ENCODE assay signal across 8 mouse cellular contexts in genomic region chr6:49247246-49247645, GRCm38 (mm10). TPM values are rescaled to one million over a fixed set of nuclear protein-coding genes. Genes with fewer than 3 reads are reported as not detected.
A peak's percentile ranks its signal among the peaks of the same experiment; 100 is the strongest.
DNase-seq lines count a peak whose midpoint lies in the region; ATAC-seq and TF ChIP-seq lines count a peak whose summit lies in the region.

No protein-coding gene starts in this region.

- no peaks in the 10 kb centered on the region for H3K27me3 ChIP-seq in liver, embryonic 14.5 days (ENCODE audit: control insufficient read depth, insufficient read depth, low read length)
- H3K27me3 ChIP-seq in liver, embryonic 12.5 days (replicated peaks), result no peaks in the 10 kb centered on the region

- H3K4me3 ChIP-seq in liver, embryonic 14.5 days (ENCODE audit: insufficient read depth in 1 of 2, low read depth in 2 of 2, low read length in 2 of 2), result no peak overlapping the region
- H3K4me3 ChIP-seq in liver, embryonic 12.5 days, result no peak overlapping the region
- no peak overlapping the region for H3K4me3 ChIP-seq in cortical plate, adult 2 months (ENCODE audit: insufficient read depth, low read length)

- WGBS in liver, embryonic 14.5 days (ENCODE audit: insufficient replicate concordance), result 46% methylated on average over 2 of the region's 2 CpGs
- WGBS in liver, embryonic 12.5 days (ENCODE audit: insufficient replicate concordance), result 51% methylated on average over 2 of the region's 2 CpGs

- no peak for TF ChIP-seq POLR2A in cortical plate, adult 2 months (IDR thresholded peaks at IDR 0.05; ENCODE audit: extremely low read depth, insufficient read depth, low read length)

- no peaks in the 10 kb centered on the region for H3K9me3 ChIP-seq in liver, embryonic 14.5 days (ENCODE audit: control insufficient read depth, low read length)
- no peaks in the 10 kb centered on the region for H3K9me3 ChIP-seq in liver, embryonic 12.5 days (replicated peaks)

- H3K4me1 ChIP-seq in liver, embryonic 14.5 days (replicated peaks; ENCODE audit: control insufficient read depth in 2 of 2, insufficient read depth in 2 of 2, low read length in 1 of 2), result no peaks in the 10 kb centered on the region
- H3K4me1 ChIP-seq in liver, embryonic 12.5 days, result no peaks in the 10 kb centered on the region
- no peaks in the 10 kb centered on the region for H3K4me1 ChIP-seq in cortical plate, adult 2 months (ENCODE audit: control insufficient read depth, insufficient read depth, low read length)

- DNase-seq in cerebellum, postnatal 10 days, result peak; percentile 24 to 62
- no peak for DNase-seq in cerebellum, adult 11 months
- no peak for DNase-seq in liver, embryonic 14.5 days (ENCODE audit: low read depth in 3 of 3, low spot score in 3 of 3)
- peak; percentile 64 for DNase-seq in naive thymus-derived CD4-positive, alpha-beta T cell, adult 2 months (ENCODE audit: low read depth)
- no peak for DNase-seq in left cerebral cortex, postnatal 25 days (ENCODE audit: low spot score in 2 of 2)
- no peak for DNase-seq in ovary, adult 18-20 months (ENCODE audit: low spot score)

- TF ChIP-seq EP300 in liver, embryonic 14.5 days (IDR thresholded peaks at IDR 0.05; ENCODE audit: low read depth), result no peak

- no peak overlapping the region for H3K27ac ChIP-seq in liver, embryonic 14.5 days
- H3K27ac ChIP-seq in liver, embryonic 12.5 days, result no peak overlapping the region
- no peak overlapping the region for H3K27ac ChIP-seq in cortical plate, adult 2 months (ENCODE audit: insufficient read depth, low read length)

- intact Hi-C loops in left cerebral cortex, postnatal 25 days (cut with DNase I), result no loop called here

- H3K36me3 ChIP-seq in liver, embryonic 14.5 days (replicated peaks; ENCODE audit: control insufficient read depth, insufficient read depth, low read depth), result peaks cover 70% of the 10 kb centered on the region
- peaks cover 92% of the 10 kb centered on the region for H3K36me3 ChIP-seq in liver, embryonic 12.5 days

- H3K4me2 ChIP-seq in liver, embryonic 14.5 days (ENCODE audit: low read depth), result no peak overlapping the region
- H3K4me2 ChIP-seq in liver, embryonic 12.5 days, result no peak overlapping the region

- no peak for ATAC-seq in liver, embryonic 14.5 days (ENCODE audit: insufficient read depth)
- no peak for ATAC-seq in liver, embryonic 12.5 days

- no peak overlapping the region for H3K9ac ChIP-seq in liver, embryonic 14.5 days (replicated peaks)
- H3K9ac ChIP-seq in liver, embryonic 12.5 days, result no peak overlapping the region

- peak; percentile 70 for TF ChIP-seq CTCF in liver, embryonic 14.5 days (IDR thresholded peaks at IDR 0.05; ENCODE audit: low read depth)
- TF ChIP-seq CTCF in cortical plate, adult 2 months (IDR thresholded peaks at IDR 0.05; ENCODE audit: extremely low read depth, insufficient read depth, low read length), result peak; percentile 39; the same call in 1 of the 2 replicates

RNA-seq across cellular contexts. Expression of gene Tra2a, which starts 16.6 kb away (rescaled TPM):
- polyA plus RNA-seq in liver, embryonic 14.5 days (2012; rRNA removed), result 46.4 and 61.4 TPM in 2 replicates
- 16.1 and 16.4 TPM in 2 replicates for polyA plus RNA-seq in liver, embryonic 14.5 days (2014; fragmentation: Nextera tagmentation; extraction: Ambion mirVana)
- polyA plus RNA-seq in liver, embryonic 12.5 days (2016; fragmentation: Nextera tagmentation; extraction: Ambion mirVana), result 57.7 and 63.0 TPM in 2 replicates
- 111 and 113 TPM in 2 replicates for polyA plus RNA-seq in cortical plate, adult 2 months (2012; rRNA removed)
- total RNA-seq in left cerebral cortex, postnatal 25 days (2021), result 10 to 100 TPM; 74.1 to 80.5 TPM

RNA-seq across cellular contexts. Expression of gene Igf2bp3, which starts 32.5 kb away (rescaled TPM):
- polyA plus RNA-seq in liver, embryonic 14.5 days (2012; rRNA removed), result 5.0 and 7.6 TPM in 2 replicates
- polyA plus RNA-seq in liver, embryonic 14.5 days (2014; fragmentation: Nextera tagmentation; extraction: Ambion mirVana), result 14.0 and 15.4 TPM in 2 replicates
- polyA plus RNA-seq in liver, embryonic 12.5 days (2016; fragmentation: Nextera tagmentation; extraction: Ambion mirVana), result 32.0 and 33.7 TPM in 2 replicates
- 0.02 TPM in 1 of 2 replicates, not detected in the other for polyA plus RNA-seq in cortical plate, adult 2 months (2012; rRNA removed)
- under 1 TPM in 1 of 2 experiments, not detected in 1; 0.16 TPM for total RNA-seq in left cerebral cortex, postnatal 25 days (2021)

Comparison
In these comparisons a context has a peak if more than half of its experiments do, and no peak if none do; other contexts are left out.
1. DNase-seq: peak in cerebellum, postnatal 10 days (2 of 2) and naive thymus-derived CD4-positive, alpha-beta T cell, adult 2 months (single experiment); none in cerebellum, adult 11 months (single experiment), liver, embryonic 14.5 days (0 of 3), left cerebral cortex, postnatal 25 days (0 of 2) and ovary, adult 18-20 months (single experiment).